Mouse (Mus musculus) liver, embryonic 14.5 days (tissue): Measurements from ENCODE around the gene Krt88.

Source experiments
- CTCF ChIP-seq: IDR thresholded peaks from 2 replicates; pipeline ENCODE4 v1.5.1; 2016; ENCODE audit warnings: antibody characterized with exemption, low read depth, control low read depth
- EP300 ChIP-seq: IDR thresholded peaks from 2 replicates; pipeline ENCODE4 v1.6.1; 2016; ENCODE audit warnings: antibody characterized with exemption, low read depth

DNA sequence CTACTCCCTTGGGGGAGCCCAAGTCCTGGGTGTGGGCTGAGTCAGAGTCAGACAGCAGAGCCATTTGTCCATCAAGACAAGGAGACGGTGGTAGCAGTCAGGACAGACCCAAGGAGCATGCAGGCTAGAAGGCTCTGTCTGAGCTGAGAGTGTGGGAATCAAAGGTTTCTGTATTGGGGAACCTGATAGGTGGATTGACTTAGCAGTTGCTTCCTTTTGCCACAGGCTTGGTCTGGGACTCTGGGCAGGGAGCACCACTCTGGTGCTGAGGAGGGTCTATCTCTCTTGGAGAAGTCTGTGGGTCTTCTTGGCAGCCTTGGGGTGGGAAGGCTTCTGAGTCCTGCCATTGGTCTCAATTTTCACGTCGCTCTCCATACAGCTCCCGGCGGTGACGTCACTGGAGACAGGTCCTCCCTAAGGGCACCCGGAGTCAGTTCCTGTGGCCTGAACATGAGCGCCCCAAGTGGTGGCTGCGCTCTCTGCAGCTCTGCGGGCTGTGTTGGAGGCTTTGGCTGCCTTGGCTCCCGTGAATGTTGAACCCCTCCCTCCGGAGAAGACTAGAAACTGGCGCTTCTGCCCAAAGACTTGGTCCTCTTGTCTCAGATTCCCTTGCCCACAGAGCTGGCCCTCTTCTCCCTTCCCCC, 5.7 kb downstream of the Krt88 start:
- TF ChIP-seq EP300: no peak
- TF ChIP-seq CTCF: peak; percentile 81
